Mouse (Mus musculus): ENCODE measurements around the gene Sgta.
"Not testable (repeated sequence)": the region's sequence is repeated elsewhere in the genome, so short reads cannot be mapped to it uniquely, and the experiment has no call there.

Sgta gene

GRCm38 (mm10) chr10:81057406-81058130 is 2.4 kb downstream of the Sgta start:
- no peak for DNase-seq (ENCODE audit: low spot score)

- DNase-seq (ENCODE audit: low spot score): not testable (repeated sequence)
Observed at GRCm38 (mm10) chr10:81055802-81056340, 4.1 kb downstream of the Sgta start.

- no peak for DNase-seq (ENCODE audit: low spot score)
Observed at GRCm38 (mm10) chr10:81055169-81055568, 4.8 kb downstream of the Sgta start.

- no peak for DNase-seq (ENCODE audit: low spot score)
Observed at GRCm38 (mm10) chr10:81052577-81052976, 7.4 kb downstream of the Sgta start.

- no peak for DNase-seq (ENCODE audit: low spot score)
Observed at GRCm38 (mm10) chr10:81051133-81051532, 8.8 kb downstream of the Sgta start.

GRCm38 (mm10) chr10:81050645-81051044 is 9.3 kb downstream of the Sgta start:
- DNase-seq (ENCODE audit: low spot score): no peak

- not testable (repeated sequence) for DNase-seq (ENCODE audit: low spot score)
Observed at GRCm38 (mm10) chr10:81045246-81045645, 14.7 kb downstream of the Sgta start.

GRCm38 (mm10) chr10:81041458-81042175 is 18.4 kb downstream of the Sgta start:
- DNase-seq (ENCODE audit: low spot score): peak; percentile 71

GRCm38 (mm10) chr10:81036988-81037580 is 22.9 kb downstream of the Sgta start, which contains the start of gene Slc39a3:
Gene Slc39a3 (minus strand): TSS chr10:81037426.
- peak; percentile 98 for DNase-seq (ENCODE audit: low spot score)

- DNase-seq (ENCODE audit: low spot score): no peak
Observed at GRCm38 (mm10) chr10:81036251-81036650, 23.7 kb downstream of the Sgta start.

- DNase-seq (ENCODE audit: low spot score): no peak
Observed at GRCm38 (mm10) chr10:81033586-81033985, 26.4 kb downstream of the Sgta start.

GRCm38 (mm10) chr10:81029031-81029430 is 30.9 kb downstream of the Sgta start:
- no peak for DNase-seq (ENCODE audit: low spot score)

GRCm38 (mm10) chr10:81028219-81028618 is 31.8 kb downstream of the Sgta start:
- DNase-seq (ENCODE audit: low spot score): no peak

GRCm38 (mm10) chr10:81027331-81027730 is 32.6 kb downstream of the Sgta start:
- no peak for DNase-seq (ENCODE audit: low spot score)

GRCm38 (mm10) chr10:81026857-81027256 is 33.1 kb downstream of the Sgta start:
- DNase-seq (ENCODE audit: low spot score): no peak

GRCm38 (mm10) chr10:81025639-81026275 is 34.2 kb downstream of the Sgta start, which contains the start of gene Diras1:
Gene Diras1 (minus strand): TSS chr10:81025662.
- no peak for DNase-seq (ENCODE audit: low spot score)

- DNase-seq (ENCODE audit: low spot score): no peak
Observed at GRCm38 (mm10) chr10:81025047-81025621, 34.8 kb downstream of the Sgta start.

- DNase-seq (ENCODE audit: low spot score): no peak
Observed at GRCm38 (mm10) chr10:81024346-81024937, 35.5 kb downstream of the Sgta start.

GRCm38 (mm10) chr10:81022744-81023143 is 37.2 kb downstream of the Sgta start:
- no peak for DNase-seq (ENCODE audit: low spot score)

- DNase-seq (ENCODE audit: low spot score): no peak
Observed at GRCm38 (mm10) chr10:81021547-81022110, 38.4 kb downstream of the Sgta start.

GRCm38 (mm10) chr10:81020207-81020606 is 39.8 kb downstream of the Sgta start:
- DNase-seq (ENCODE audit: low spot score): no peak
